Mouse (Mus musculus): ENCODE results near the gene Slc20a1.

- TF ChIP-seq CTCF (conservative IDR thresholded peaks at IDR 0.05; ENCODE audit: insufficient read depth, insufficient read length, low read depth, low read length), result no peak
- no peak for TF ChIP-seq POLR2A (IDR thresholded peaks at IDR 0.05; ENCODE audit: low read depth, low read length)
Measured at GRCm38 (mm10) chr2:129218537-129219105, 20.1 kb downstream of the Slc20a1 start.

Data from kidney, adult 2 months (tissue).